In the genomic region with DNA sequence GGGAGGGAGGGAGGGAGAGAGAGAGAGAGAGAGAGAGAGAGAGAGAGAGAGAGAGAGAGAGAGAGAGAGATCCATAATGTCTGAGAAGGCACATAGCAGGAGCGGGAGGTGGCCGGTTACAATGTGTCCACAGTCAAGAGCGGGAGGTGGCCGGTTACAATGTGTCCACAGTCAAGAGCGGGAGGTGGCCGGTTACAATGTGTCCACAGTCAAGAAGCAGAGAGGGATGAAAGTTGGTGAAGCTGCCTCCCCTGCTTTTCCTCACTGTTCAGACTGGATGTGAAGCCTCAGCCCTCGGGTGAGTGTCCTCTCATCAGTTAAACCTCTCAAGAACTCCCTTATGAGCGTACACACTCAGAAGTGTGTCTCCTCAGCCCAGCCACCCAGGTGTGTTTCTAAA, we compare ENCODE assay signal across 5 mouse cellular contexts. TPM values are rescaled to one million over a fixed set of nuclear protein-coding genes. Genes with fewer than 3 reads are reported as not detected.
"Had no signal": no experiment of that assay in that cellular context is flagged by ENCODE, and none has a peak within 500 bp of the region (broad histone marks: within the 10 kb centered on the region; RNA-seq: fewer than 3 reads in every experiment).

No protein-coding gene starts in this region.

RNA-seq across cellular contexts. Expression of a gene that starts 57.2 kb away (rescaled TPM):
- polyA plus RNA-seq: liver, adult 2 months; liver, embryonic 13.5 days; liver, postnatal 0 days; lung, postnatal 0 days; macrophage had no signal
